Mouse (Mus musculus) embryonic facial prominence, embryonic 14.5 days (tissue): Measurements from ENCODE around the gene Oit3. TPM values are rescaled to one million over a fixed set of nuclear protein-coding genes. Genes with fewer than 3 reads are reported as not detected.

ENCODE experiments used
- ATAC-seq: fragments of 200-750 bp; cut with Nextera tagmentation; 2 replicates; pipeline ENCODE4 v1.8.0; 2017; ENCODE audit warnings: low read depth, moderate number of reproducible peaks, moderate TSS enrichment
- DNase-seq: peaks from one replicate; pipeline ENCODE4 v3.0.0-alpha.2; 2015; ENCODE audit warnings: low spot score
- H3K27ac ChIP-seq: fragments of 300-500 bp; sonication (generic); replicated peaks from 2 replicates; pipeline ENCODE4 v1.5.1; 2014; ENCODE audit warnings: low read depth, mild to moderate bottlenecking, low read length, moderate library complexity
- H3K27me3 ChIP-seq: fragments of 300-500 bp; sonication (generic); replicated peaks from 2 replicates; pipeline ENCODE4 v1.6.1; 2014; ENCODE audit warnings: low read length; ENCODE audit not compliant: control insufficient read depth, insufficient read depth
- H3K36me3 ChIP-seq: fragments of 300-500 bp; sonication (generic); 2 replicates; pipeline ENCODE4 v1.6.1; 2014; ENCODE audit warnings: low read length, mixed read lengths; ENCODE audit not compliant: control insufficient read depth, insufficient read depth
- H3K4me1 ChIP-seq: fragments of 300-500 bp; sonication (generic); 2 replicates; pipeline ENCODE4 v1.6.1; 2014; ENCODE audit warnings: antibody characterized with exemption, low read length; ENCODE audit not compliant: control insufficient read depth, insufficient read depth
- H3K4me2 ChIP-seq: fragments of 300-500 bp; sonication (generic); 2 replicates; pipeline ENCODE4 v1.6.1; 2014; ENCODE audit warnings: low read depth, mild to moderate bottlenecking, low read length, moderate library complexity, mixed read lengths
- H3K4me3 ChIP-seq: fragments of 300-500 bp; sonication (generic); 2 replicates; pipeline ENCODE4 v1.5.1; 2014; ENCODE audit warnings: low read depth, mild to moderate bottlenecking, low read length
- H3K9ac ChIP-seq: fragments of 300-500 bp; sonication (generic); 2 replicates; pipeline ENCODE4 v1.6.1; 2014; ENCODE audit warnings: low read depth, mild to moderate bottlenecking, low read length, moderate library complexity, mixed read lengths
- H3K9me3 ChIP-seq: fragments of 300-500 bp; sonication (generic); 2 replicates; pipeline ENCODE4 v1.6.1; 2016; ENCODE audit warnings: low read length; ENCODE audit not compliant: control insufficient read depth
- WGBS: fragments of 180-500 bp; shearing (Covaris S2); extraction: QIAGEN DNeasy Blood & Tissue Kit; methylation state at CpG from one replicate; pipeline ENCODE4 v1.1.7; 2014; 5-methylcytosine and 5-hydroxymethylcytosine counted together
- polyA plus RNA-seq: library from polyadenylated mRNA; unstranded; fragments of >200 nt; fragmentation: Nextera tagmentation; extraction: Ambion mirVana; gene quantifications from 2 replicates; pipeline ENCODE4 v1.2.1, GENCODE M21; 2014

Oit3 gene
- polyA plus RNA-seq, 1 experiment from 2014 or later, result 0.70 TPM

DNA sequence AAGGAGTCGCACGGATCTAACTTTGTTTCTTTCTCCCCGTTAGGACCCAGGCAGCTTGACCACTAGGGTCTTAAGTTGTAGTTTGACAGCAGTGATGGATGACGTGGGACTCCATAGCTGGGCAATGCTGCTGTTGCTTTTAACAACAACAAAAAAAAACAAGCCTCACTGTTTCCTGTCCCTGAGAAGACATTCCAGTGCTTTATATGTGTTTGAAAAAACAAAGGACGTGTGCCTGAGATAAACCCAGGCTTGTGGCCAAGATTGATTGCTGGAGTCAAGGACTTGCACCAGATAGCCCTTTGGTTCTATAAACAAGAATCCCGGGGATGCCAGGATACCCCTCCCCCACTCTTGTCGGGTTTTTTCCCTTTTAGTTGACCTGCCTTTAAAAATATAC, 1.6 kb upstream of the Oit3 start:
- 43% methylated on average over 7 of the region's 7 CpGs for WGBS
- no peak for ATAC-seq

DNA sequence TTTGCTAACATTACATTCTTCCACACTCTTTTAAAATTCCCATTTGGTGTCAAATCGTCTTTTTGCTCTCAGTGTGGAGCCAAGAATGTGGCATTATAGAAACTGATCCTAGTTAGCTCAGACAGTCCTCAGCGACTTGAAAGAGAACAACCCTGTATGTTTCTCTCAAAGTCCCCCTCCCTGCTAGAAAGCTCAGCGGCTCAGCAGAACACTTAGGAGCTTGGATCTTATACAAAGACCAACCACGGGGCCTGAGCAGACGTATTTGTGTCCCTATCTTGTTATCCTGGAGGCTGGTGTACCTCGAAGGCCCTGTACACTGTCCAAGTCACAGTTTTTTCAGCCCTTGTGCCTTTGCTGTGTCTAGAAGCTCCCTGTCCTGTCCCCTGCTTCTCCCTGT, 1.4 kb downstream of the Oit3 start:
- DNase-seq, result peak; percentile 68
- Histone ChIP-seq H3K36me3 (no peaks in the 10 kb centered on the region), H3K27ac (peak overlapping the region; percentile 53), H3K27me3 (no peaks in the 10 kb centered on the region), H3K4me2 (no peak overlapping the region), H3K4me1 (peaks cover 15% of the 10 kb centered on the region), H3K9ac (no peak overlapping the region), H3K9me3 (no peaks in the 10 kb centered on the region), H3K4me3 (no peak overlapping the region)
- 25% methylated on average over 6 of the region's 6 CpGs for WGBS
- 0 out of 2 replicates have a peak, but pooled peaks have one; percentile 33 for ATAC-seq

More for the DNA sequence above, 1.6 kb upstream of the Oit3 start:
- peaks cover 15% of the 10 kb centered on the region for H3K4me1 ChIP-seq
- no peaks in the 10 kb centered on the region for H3K9me3 ChIP-seq
- H3K36me3 ChIP-seq, result peaks cover 4% of the 10 kb centered on the region; the same call in 1 of the 2 replicates
- no peak overlapping the region for H3K4me3 ChIP-seq
- no peak overlapping the region for H3K27ac ChIP-seq
- no peak overlapping the region for H3K9ac ChIP-seq
- DNase-seq, result no peak
- no peak overlapping the region for H3K4me2 ChIP-seq
- H3K27me3 ChIP-seq, result no peaks in the 10 kb centered on the region

DNA sequence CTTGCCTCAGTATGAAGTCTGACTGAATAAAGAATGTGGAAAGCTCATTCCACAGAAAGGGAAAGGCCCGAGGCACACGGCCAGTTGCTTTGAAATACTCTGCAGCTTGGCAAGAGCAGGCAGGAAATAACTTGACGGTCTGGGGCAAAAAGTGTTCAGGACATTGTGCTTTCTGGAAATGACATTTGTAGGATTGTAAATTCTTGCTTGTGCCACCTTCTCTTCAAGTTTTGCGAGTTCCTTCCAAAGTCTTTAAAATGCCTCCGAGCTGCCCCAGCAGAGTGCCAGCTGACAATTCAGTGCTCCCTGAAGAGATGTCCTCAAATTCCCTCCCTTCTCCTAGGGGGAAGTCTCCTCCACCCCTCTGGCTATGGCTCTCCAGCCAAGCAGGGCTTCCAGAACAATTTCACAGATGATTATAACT, 2.1 kb downstream of the Oit3 start:
- Histone ChIP-seq H3K4me3 (no peak overlapping the region), H3K9ac (no peak overlapping the region), H3K9me3 (no peaks in the 10 kb centered on the region), H3K27me3 (no peaks in the 10 kb centered on the region), H3K4me2 (peak overlapping the region; percentile 21; the same call in 1 of the 2 replicates), H3K36me3 (no peaks in the 10 kb centered on the region), H3K27ac (peak overlapping the region; percentile 53), H3K4me1 (peaks cover 15% of the 10 kb centered on the region)
- 21% methylated on average over 5 of the region's 5 CpGs for WGBS
- DNase-seq (peak; percentile 83), ATAC-seq (no peak)

DNA sequence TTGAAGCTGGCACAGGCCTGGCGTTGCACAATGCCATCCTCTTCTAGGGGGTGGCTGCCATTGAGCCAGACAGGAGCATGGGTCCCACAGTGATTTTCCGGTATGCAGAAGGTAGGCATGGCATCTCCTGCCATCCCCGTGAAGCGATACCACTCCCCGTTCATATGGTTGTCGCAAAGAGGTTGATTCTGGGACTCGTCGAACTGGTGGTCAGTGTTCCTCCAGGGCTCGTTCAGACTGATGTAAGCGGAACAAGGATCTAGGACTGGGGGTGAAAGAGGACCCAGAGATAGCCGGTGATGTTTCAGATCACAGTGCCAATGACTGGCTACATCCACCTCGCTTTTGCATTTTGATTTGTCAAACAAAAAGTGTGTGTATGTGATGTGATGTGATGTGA, 2.9 kb downstream of the Oit3 start:
- H3K27me3 ChIP-seq, result no peaks in the 10 kb centered on the region
- H3K9ac ChIP-seq, result no peak overlapping the region
- H3K9me3 ChIP-seq, result no peaks in the 10 kb centered on the region
- no peaks in the 10 kb centered on the region for H3K36me3 ChIP-seq
- DNase-seq, result no peak
- no peak for ATAC-seq
- H3K4me2 ChIP-seq, result no peak overlapping the region
- no peak overlapping the region for H3K27ac ChIP-seq
- WGBS, result 92% methylated on average over 12 of the region's 12 CpGs
- peaks cover 15% of the 10 kb centered on the region for H3K4me1 ChIP-seq
- no peak overlapping the region for H3K4me3 ChIP-seq

DNA sequence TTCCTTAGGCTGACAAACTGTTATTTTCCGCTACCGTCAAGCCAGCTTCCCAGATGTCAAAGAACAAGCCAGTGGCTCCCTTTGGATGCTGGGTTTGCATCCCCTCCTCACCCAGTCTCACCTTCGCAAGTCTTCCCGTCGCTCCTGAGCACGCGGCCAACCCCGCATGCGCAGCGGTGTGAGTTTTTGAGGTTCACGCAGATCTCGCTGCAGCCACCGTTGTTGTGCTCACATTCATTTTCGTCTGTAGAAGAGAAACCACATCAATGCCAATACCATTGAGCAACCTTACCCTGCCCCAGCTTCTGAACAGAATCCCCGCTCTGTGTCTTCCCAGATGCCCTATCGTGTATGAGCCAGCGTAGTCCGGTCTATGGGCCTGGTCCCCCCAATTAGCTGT, 5.8 kb downstream of the Oit3 start:
- Histone ChIP-seq H3K4me2 (no peak overlapping the region), H3K4me1 (peaks cover 15% of the 10 kb centered on the region), H3K36me3 (no peaks in the 10 kb centered on the region), H3K9ac (no peak overlapping the region), H3K27ac (no peak overlapping the region), H3K4me3 (no peak overlapping the region), H3K27me3 (no peaks in the 10 kb centered on the region), H3K9me3 (no peaks in the 10 kb centered on the region)
- 91% methylated on average over 18 of the region's 18 CpGs for WGBS
- ATAC-seq (no peak), DNase-seq (no peak)

DNA sequence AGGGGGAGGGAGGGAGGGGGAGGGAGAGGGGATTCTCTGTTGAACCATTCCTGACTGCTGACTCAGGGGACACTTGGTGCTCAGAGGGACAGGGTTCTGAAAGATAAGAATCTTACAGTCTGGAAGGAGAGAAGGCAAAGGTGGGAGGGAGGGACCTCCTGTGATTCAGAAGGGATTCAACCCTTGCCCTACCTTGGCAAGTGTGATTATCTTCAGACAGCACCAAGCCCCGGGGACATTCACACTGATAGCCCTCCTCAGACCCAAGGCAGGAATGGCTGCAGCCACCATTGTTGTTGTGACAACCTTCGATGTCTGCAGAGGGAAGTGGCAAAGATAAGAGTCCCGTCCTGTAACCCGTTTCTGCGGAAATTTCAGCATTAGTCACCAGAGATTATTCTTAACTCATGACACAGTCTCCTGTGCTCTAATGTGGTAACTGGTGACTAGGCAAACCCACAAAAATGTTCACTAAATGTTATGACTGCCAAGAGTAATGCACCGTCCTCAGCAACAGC, 10.8 kb downstream of the Oit3 start:
- ATAC-seq, result no peak
- no peak for DNase-seq
- no peaks in the 10 kb centered on the region for H3K27me3 ChIP-seq
- H3K27ac ChIP-seq, result no peak overlapping the region
- no peak overlapping the region for H3K4me2 ChIP-seq
- no peaks in the 10 kb centered on the region for H3K9me3 ChIP-seq
- no peak overlapping the region for H3K4me3 ChIP-seq
- WGBS, result 51% methylated on average over 6 of the region's 6 CpGs
- no peak overlapping the region for H3K9ac ChIP-seq
- no peaks in the 10 kb centered on the region for H3K4me1 ChIP-seq
- no peaks in the 10 kb centered on the region for H3K36me3 ChIP-seq

DNA sequence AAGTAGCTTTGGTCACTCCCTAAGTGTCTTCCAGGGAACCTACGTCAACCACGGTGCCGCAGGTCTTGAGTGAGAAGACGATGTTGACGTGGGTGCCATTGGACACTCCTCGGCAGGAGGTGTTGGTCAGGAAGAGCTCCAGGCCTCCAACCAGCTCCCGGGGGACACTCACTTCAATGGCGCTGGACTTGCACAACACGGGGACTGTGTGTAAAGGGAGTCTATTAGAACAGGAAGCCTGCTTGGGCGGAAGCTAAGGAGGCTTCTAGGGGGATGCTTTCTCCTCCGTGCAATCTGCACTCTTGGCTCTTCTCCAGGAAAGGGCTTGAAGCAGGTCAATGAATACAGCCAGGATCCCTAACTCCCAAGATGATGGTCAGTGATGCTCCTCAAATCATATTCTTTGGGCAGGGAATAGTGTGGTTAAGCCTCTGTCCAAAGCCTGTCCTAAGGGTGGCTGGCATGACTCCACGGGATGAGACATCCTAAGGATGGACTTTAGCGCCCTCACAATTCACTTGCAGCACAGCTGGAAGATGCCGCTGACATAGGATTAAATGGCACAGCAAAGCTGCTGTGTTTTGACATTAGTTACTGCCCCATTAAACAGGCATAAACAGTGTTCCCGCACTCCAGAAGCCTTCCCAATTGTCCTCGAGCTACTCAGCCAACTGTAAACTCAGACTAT, 12.0 kb downstream of the Oit3 start:
- 0 out of 2 replicates have a peak, but pooled peaks cover under 1% of the 10 kb centered on the region for H3K4me1 ChIP-seq
- H3K27ac ChIP-seq, result no peak overlapping the region
- DNase-seq (no peak), ATAC-seq (no peak)
- no peaks in the 10 kb centered on the region for H3K9me3 ChIP-seq
- no peak overlapping the region for H3K4me2 ChIP-seq
- H3K36me3 ChIP-seq, result no peaks in the 10 kb centered on the region
- H3K9ac ChIP-seq, result no peak overlapping the region
- H3K4me3 ChIP-seq, result no peak overlapping the region
- WGBS, result 86% methylated on average over 16 of the region's 16 CpGs
- H3K27me3 ChIP-seq, result no peaks in the 10 kb centered on the region

DNA sequence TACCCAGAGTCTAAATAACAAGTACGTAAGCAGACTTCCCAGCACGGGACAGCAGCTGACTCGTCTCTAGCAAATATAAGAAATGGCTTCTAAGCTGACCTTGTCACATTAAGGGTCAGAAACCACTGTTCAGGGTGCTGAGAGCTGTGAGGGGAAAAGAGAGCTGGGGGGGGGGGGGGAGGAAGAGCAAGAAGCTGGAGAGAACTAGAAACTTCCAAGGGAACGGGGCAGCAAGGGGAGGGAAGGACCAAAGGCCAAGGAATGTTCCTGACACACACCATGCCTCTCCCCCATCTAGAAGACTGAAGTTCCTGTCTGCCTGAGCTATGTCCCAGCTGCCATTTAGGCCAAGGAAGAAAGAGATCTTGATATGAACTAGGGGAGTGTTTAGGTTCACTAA, 15.2 kb downstream of the Oit3 start:
- Histone ChIP-seq H3K4me1 (0 out of 2 replicates have a peak, but pooled peaks cover 4% of the 10 kb centered on the region), H3K27ac (no peak overlapping the region), H3K4me3 (no peak overlapping the region), H3K27me3 (no peaks in the 10 kb centered on the region), H3K9ac (no peak overlapping the region), H3K9me3 (no peaks in the 10 kb centered on the region), H3K36me3 (no peaks in the 10 kb centered on the region), H3K4me2 (no peak overlapping the region)
- DNase-seq (no peak), ATAC-seq (no peak)
- WGBS, result 69% methylated on average over 4 of the region's 4 CpGs

DNA sequence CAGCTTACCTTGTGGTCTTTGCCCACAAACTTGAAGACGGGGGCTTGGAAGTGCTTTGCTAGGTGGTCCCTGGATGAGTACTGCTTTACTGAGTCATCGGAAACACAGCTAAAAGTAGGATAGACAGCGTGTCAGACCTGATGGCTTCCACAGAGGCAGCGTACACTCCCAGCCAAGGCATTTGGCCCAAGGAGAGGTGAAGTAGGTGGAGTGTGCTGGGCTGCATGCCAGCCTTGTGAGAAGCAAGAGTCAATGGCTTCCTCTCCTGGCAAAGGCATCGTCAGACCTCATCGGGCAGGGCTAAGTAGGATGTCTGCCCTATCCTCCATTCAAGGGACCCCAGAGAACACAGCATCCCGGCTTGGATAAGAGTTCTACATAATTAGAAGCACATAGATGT, 16.2 kb downstream of the Oit3 start:
- H3K27me3 ChIP-seq, result no peaks in the 10 kb centered on the region
- H3K36me3 ChIP-seq, result no peaks in the 10 kb centered on the region
- DNase-seq, result peak; percentile 45
- no peak overlapping the region for H3K4me3 ChIP-seq
- peak; percentile 41; the same call in 1 of the 2 replicates for ATAC-seq
- H3K9me3 ChIP-seq, result no peaks in the 10 kb centered on the region
- H3K4me1 ChIP-seq, result 0 out of 2 replicates have a peak, but pooled peaks cover 4% of the 10 kb centered on the region
- no peak overlapping the region for H3K4me2 ChIP-seq
- 0 out of 2 replicates have a peak overlapping the region, but pooled peaks have one; percentile 41 for H3K27ac ChIP-seq
- H3K9ac ChIP-seq, result no peak overlapping the region
- 74% methylated on average over 7 of the region's 7 CpGs for WGBS
